In the genomic region with DNA sequence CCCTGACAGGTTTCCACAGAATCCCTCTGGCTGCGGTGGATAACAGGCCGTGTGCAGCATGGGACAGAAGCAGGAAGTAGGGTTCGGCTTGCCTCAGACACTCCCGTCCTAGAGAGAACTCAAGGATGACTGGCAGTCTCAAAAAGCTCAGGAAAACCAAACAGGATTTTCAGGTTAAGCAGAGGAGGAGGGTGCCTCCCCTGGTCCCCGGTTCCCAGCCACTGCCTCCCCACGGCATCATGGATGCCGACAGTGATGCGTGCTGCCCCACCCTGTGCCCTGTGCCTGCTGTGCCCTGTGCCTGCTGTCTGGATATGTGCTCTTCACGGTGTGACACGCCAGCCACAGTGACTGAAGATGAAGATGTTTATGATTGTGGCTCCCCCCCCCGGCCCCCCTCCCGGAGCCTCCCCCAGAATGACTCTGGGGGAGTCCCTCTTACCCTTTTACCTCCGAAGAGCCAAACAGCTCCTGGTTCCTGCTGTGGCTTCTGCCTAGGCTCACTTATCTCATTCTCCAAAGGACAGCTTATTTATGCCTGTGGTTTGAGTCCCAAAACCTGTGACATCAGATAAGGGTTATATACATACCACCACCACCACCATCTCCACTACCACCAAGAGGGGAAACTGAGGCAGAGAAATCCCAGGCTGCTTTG, we compare ENCODE assay signal across 12 mouse cellular contexts.
A peak's percentile ranks its signal among the peaks of the same experiment; 100 is the strongest.
DNase-seq lines count a peak whose midpoint lies in the region; ATAC-seq lines count a peak whose summit lies in the region.
"Had no signal": no experiment of that assay in that cellular context is flagged by ENCODE, and none has a peak within 500 bp of the region (broad histone marks: within the 10 kb centered on the region; RNA-seq: fewer than 3 reads in every experiment).

No protein-coding gene starts in this region.

- peak; percentile 25; the same call in 1 of the 2 replicates for ATAC-seq in intestine, embryonic 16.5 days
- ATAC-seq in intestine, embryonic 15.5 days = no peak
- peak; percentile 30 for ATAC-seq in common myeloid progenitor, adult 5-6 weeks (replicated peaks; ENCODE audit: low read depth, poor library complexity, severe bottlenecking)
- no peak for ATAC-seq in liver, embryonic 15.5 days (ENCODE audit: insufficient read depth)
- ATAC-seq in megakaryocyte progenitor cell, adult 5-6 weeks (replicated peaks; ENCODE audit: poor library complexity) = peak; percentile 26
- ATAC-seq: hindbrain, postnatal 0 days had no signal

- WGBS in intestine, embryonic 16.5 days = 45% methylated on average over 13 of the region's 13 CpGs
- 51% methylated on average over 13 of the region's 13 CpGs for WGBS in intestine, embryonic 15.5 days
- WGBS in liver, embryonic 15.5 days (ENCODE audit: insufficient replicate concordance) = 10% methylated on average over 13 of the region's 13 CpGs
- 82% methylated on average over 13 of the region's 13 CpGs for WGBS in forebrain, embryonic 10.5 days

- H3K27ac ChIP-seq in intestine, embryonic 16.5 days (ENCODE audit: low read length) = no peak overlapping the region
- no peak overlapping the region for H3K27ac ChIP-seq in intestine, embryonic 15.5 days
- 0 out of 2 replicates have a peak overlapping the region, but pooled peaks have one; percentile 33 for H3K27ac ChIP-seq in liver, embryonic 15.5 days (replicated peaks)
- H3K27ac ChIP-seq in forebrain, embryonic 10.5 days = no peak overlapping the region
- H3K27ac ChIP-seq: hindbrain, postnatal 0 days; limb, embryonic 12.5 days had no signal

- H3K36me3 ChIP-seq in intestine, embryonic 16.5 days (ENCODE audit: control insufficient read depth, insufficient read depth, low read length) = no peaks in the 10 kb centered on the region
- H3K36me3 ChIP-seq in intestine, embryonic 15.5 days = no peaks in the 10 kb centered on the region
- no peaks in the 10 kb centered on the region for H3K36me3 ChIP-seq in liver, embryonic 15.5 days (replicated peaks)
- H3K36me3 ChIP-seq in forebrain, embryonic 10.5 days (replicated peaks) = no peaks in the 10 kb centered on the region
- H3K36me3 ChIP-seq: limb, embryonic 12.5 days had no signal

- H3K9ac ChIP-seq in intestine, embryonic 16.5 days (ENCODE audit: low read depth, low read length) = no peak overlapping the region
- H3K9ac ChIP-seq in intestine, embryonic 15.5 days = no peak overlapping the region
- H3K9ac ChIP-seq in liver, embryonic 15.5 days = no peak overlapping the region
- H3K9ac ChIP-seq: limb, embryonic 12.5 days had no signal

- no peak overlapping the region for H3K4me2 ChIP-seq in intestine, embryonic 16.5 days (ENCODE audit: low read depth, low read length)
- H3K4me2 ChIP-seq in intestine, embryonic 15.5 days (replicated peaks) = no peak overlapping the region
- H3K4me2 ChIP-seq in liver, embryonic 15.5 days = peak overlapping the region; percentile 25
- H3K4me2 ChIP-seq: limb, embryonic 12.5 days had no signal

- no peaks in the 10 kb centered on the region; the same call in 1 of the 2 replicates for H3K9me3 ChIP-seq in intestine, embryonic 16.5 days (ENCODE audit: control insufficient read depth, low read length)
- no peaks in the 10 kb centered on the region for H3K9me3 ChIP-seq in intestine, embryonic 15.5 days
- H3K9me3 ChIP-seq in liver, embryonic 15.5 days (replicated peaks) = no peaks in the 10 kb centered on the region
- no peaks in the 10 kb centered on the region for H3K9me3 ChIP-seq in forebrain, embryonic 10.5 days
- H3K9me3 ChIP-seq: limb, embryonic 12.5 days had no signal

- H3K27me3 ChIP-seq in intestine, embryonic 16.5 days (replicated peaks; ENCODE audit: control insufficient read depth, insufficient read depth, low read length) = no peaks in the 10 kb centered on the region
- no peaks in the 10 kb centered on the region for H3K27me3 ChIP-seq in intestine, embryonic 15.5 days (replicated peaks)
- H3K27me3 ChIP-seq in liver, embryonic 15.5 days = peaks cover 32% of the 10 kb centered on the region
- peaks cover 3% of the 10 kb centered on the region; the same call in 1 of the 2 replicates for H3K27me3 ChIP-seq in forebrain, embryonic 10.5 days (ENCODE audit: poor library complexity, severe bottlenecking)
- H3K27me3 ChIP-seq: limb, embryonic 12.5 days had no signal

- H3K4me1 ChIP-seq in intestine, embryonic 16.5 days (ENCODE audit: control insufficient read depth, insufficient read depth, low read length) = peaks cover 21% of the 10 kb centered on the region
- peaks cover 25% of the 10 kb centered on the region for H3K4me1 ChIP-seq in intestine, embryonic 15.5 days (replicated peaks)
- peaks cover 50% of the 10 kb centered on the region for H3K4me1 ChIP-seq in liver, embryonic 15.5 days (replicated peaks)
- H3K4me1 ChIP-seq in forebrain, embryonic 10.5 days = peaks cover 22% of the 10 kb centered on the region

- H3K4me3 ChIP-seq in intestine, embryonic 16.5 days (ENCODE audit: low read length) = no peak overlapping the region
- H3K4me3 ChIP-seq in intestine, embryonic 15.5 days (replicated peaks) = no peak overlapping the region
- H3K4me3 ChIP-seq in liver, embryonic 15.5 days (replicated peaks) = no peak overlapping the region
- no peak overlapping the region for H3K4me3 ChIP-seq in forebrain, embryonic 10.5 days
- H3K4me3 ChIP-seq: limb, embryonic 12.5 days had no signal

- no peak for DNase-seq in forebrain, embryonic 10.5 days (ENCODE audit: extremely low spot score, low spot score)
- DNase-seq in thymus, postnatal 14 days = no peak
- DNase-seq in heart, postnatal 4 days = no peak
- DNase-seq: cerebellum, adult 9-10 months; thymus, adult 18-20 months had no signal

Comparison
In these comparisons a context has a peak if more than half of its experiments do, and no peak if none do; other contexts are left out.
1. ATAC-seq: peak in intestine, embryonic 16.5 days (single experiment), common myeloid progenitor, adult 5-6 weeks (single experiment) and megakaryocyte progenitor cell, adult 5-6 weeks (single experiment); none in intestine, embryonic 15.5 days (single experiment) and liver, embryonic 15.5 days (single experiment).